Mouse (Mus musculus): ENCODE results near the gene Kif26b.
A peak's percentile ranks its signal among the peaks of the same experiment; 100 is the strongest.

Gene Kif26b

DNA sequence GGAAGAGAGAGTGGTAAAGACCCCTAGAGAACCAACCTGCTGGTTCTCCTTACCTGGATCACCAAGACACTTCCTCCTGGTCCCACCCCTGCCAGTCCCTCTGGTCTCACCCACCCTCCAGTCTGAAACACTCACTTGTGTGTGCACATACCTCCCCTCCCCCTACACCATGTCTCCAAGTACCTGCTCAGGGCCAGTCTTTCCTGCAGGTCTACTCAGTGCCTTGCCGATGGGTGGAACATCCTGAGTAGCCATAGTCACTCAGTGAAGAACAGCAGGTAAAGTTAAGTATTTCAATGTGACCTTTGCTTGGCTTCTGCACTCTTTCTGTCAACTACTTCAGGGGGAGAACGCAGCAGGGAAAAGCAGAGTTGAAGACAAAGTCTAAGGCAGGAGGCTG is 268.5 kb downstream of the Kif26b start:
- DNase-seq, result peak; percentile 83

DNA sequence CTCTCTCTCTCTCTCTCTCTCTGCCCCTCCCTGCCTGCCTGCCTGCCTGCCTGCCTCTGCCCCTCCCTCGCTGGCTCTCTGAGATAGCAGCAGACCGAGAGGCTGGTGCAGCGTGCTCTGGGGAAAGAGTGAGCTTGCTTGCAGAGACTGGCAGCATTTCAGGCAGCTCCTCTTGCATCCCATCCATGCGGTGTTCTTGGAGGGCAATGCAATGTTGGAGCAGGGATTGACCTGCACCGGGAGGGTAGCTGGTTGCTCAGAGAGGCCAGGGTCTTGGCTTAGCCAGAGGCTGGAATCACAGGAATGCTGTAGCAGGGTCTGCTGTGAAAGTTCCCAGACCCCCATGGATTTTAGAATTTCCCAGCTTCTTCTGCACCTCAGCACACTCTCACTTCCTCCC is 269.4 kb downstream of the Kif26b start:
- DNase-seq, result peak; percentile 86

DNA sequence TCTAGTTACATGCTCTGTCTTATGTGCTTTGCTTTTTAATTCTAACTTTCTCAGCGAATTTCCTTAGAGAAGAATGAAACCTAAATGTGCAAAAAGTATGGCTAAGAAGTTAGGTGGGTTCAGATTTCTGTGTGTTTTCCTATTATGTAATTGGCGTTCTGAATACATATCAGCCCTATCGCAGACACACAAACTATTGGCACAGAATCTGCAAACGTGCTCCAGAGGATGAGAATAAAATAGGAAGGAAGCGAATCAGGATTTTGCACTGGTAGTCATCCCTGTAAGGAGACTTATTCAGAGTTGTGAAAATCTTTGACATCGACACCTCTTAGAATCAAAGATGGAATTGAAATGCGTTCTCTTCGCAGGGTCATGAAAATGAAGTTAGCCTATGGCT is 270.0 kb downstream of the Kif26b start:
- DNase-seq, result peak; percentile 1

DNA sequence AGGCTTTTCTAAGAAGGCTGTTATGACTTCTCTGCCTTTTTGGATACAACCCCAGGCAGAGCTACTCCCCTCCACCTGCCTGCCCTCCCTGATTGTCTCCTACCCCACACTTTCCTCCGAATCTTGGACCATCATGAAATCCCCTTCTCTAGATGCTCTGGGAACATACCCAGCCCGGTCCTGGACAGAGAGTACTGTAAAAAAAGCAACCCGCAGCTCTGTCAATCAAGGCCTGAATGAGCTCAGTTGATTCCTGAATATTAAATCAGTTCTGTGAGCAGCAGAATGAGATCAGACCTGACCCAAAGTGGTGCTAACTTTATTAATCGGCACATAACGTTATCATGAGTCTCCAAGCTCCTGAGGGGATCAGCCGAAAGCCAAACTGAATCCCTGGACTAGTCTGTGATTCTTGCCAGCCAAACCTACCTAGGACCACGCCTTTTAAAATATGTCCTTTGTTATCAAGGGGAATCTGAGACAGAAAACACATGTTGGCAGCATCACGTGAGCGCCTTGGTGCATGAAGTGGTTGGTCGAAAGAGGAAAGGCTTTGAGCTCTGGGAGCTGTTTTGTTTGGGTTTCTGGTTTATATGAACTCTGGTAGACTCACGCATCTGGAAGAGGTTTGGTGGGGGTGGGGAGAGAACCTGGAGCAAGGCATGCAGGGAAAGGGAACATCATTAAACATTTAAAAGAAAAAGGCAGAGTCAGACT is 271.1 kb downstream of the Kif26b start:
- DNase-seq, result peak; percentile 81

DNA sequence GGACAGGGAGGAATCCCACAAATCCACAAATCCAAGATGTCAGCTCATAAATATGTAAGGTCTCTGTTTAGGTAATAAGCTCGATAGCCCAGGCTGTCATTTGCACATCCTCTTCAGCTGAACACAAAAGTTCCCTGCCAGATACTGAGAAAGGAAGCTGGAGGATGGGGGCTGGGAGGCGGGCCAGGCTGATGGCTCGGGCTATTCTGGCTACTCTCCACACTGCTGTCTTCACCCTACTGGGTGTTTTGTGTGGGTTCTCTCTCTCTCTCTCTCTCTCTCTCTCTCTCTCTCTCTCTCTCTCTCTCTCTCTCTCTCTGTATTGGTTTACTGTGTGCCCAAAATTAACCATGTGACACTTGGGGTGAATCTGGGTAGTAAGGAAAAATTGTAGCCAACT is 274.2 kb downstream of the Kif26b start:
- DNase-seq, result peak; percentile 94

DNA sequence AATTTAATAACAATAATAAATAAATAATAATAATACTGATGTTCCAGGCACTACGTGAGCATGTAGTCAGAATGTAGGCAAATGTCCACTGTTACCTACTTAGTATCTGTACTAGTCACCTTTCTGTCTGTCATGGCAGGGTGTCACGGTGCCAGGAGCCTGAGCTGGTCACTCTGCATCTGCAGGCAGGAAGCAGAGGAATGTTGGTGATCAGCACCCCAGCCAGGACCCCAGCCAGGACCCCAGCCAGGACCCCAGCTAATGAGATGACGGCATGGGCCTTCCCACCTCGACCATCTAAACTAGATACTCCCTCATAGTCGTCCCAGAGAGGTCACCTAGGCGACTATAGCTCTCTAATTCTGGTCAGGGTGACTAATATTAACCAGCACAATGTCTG is 288.6 kb downstream of the Kif26b start:
- DNase-seq, result peak; percentile 75

DNA sequence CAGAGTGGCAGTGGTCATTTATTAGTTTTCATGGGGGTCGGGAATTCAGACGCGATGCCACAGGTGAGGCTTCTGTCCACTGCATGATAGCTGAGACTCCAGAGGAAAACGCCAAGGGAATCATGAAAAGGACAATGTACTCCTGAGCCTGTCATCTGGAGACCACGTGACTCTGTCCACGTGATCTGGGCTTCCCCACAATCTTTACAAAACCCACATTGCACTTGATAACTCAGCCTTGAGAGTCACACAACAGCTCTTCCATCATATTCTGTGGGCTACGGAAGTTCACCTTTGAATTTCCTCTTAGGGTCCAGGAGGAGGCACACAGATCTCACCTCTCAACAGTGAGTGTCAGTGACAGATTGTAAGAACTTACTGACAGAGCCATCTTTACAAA is 290.1 kb downstream of the Kif26b start:
- peak; percentile 44 for DNase-seq

DNA sequence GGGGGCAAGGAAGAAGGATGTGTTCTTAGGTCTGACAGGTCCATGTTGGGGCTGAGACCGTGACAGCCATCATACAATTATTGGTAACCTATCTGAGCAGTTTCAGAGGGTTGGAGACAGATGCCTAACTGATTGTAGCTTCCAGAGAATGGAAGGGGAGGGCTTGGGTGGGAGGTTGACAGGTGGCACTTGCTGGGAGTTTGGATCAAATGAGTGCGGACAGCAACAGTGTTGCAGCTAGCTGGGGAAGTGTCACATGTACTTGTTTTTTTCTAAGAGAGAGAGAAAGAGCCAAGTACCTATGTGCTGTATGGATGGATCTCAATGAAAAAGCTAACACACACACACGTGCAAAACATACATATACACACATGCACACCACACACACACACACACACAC is 291.2 kb downstream of the Kif26b start:
- DNase-seq, result peak; percentile 68

DNA sequence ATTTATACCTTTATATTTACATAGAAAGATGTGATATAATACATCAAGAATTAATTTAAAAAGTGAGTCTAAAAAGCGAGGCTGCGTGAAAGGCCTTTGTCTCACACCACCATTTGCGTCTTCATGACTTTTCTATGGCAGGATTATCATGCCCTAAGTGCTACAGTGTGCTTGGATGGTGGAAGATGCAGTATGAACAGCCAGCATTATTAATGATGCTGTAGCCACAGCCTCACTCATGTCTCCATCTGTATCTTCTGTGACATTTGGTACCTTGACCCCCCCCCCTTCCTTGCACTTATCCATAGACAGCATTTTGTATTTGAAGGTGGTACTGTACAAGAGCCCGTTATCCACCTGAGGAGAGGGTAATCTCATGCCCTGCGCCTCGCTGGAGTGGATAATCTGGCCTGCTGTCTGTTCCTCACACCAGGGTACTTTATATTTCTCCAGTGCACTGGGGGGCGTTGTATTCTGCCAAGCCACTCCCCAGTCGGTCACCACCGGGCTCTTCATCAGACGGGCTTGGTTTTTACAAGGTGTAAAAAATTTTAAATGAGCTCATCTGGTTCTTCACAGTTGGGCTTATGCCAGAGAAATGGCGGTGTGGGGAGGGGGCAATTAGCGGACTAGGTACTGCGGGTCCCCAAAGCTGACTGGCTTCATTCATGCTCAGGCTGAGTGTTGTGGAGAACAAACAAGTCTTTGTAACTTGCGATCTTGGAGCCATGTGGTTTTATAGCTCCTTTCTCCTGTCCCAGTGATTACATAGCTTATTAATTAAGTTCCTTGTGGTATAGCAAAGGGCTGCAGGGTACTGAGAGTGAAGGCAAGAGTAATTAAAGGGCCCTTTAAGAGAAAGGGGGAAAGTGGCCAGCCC is 291.9 kb downstream of the Kif26b start:
- peak; percentile 59 for DNase-seq

DNA sequence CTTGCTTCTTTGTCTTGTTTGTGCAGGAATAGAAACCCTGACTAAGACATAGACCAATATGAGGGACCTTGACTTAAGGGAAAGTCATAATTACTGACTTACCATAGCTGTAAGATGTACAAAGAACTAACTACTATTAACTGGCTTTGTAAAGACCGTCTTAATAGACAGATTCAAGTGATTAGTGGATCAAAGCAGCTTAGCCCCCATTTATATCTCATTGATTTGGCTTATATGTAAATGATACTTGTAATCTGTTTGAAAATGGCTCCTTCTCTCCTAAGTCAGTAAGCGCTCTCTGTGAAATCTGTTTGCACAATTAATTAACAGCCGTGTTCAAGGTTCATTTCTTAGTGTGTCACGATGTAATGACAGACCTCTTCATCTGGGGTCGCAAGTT is 295.9 kb downstream of the Kif26b start:
- DNase-seq, result no peak

DNA sequence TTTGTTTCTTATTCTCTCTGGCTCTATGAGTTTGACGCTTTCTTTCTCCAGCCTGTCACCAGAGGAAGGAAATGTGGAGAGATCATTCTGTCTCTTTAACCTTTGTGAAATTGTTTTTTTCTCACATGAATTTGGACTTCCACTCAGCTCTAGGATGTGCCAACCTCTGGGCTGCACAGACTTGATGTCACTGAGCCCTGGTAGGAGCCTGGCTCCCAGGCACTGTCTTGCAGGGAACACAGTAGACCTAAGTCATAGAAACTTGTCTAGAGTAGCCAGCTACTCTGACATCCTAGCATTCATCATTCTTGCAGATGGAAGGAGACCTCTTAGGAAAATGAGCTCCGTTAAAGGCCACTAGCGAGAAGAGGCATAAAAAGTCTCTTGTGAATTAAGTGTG is 298.3 kb downstream of the Kif26b start:
- peak; percentile 61 for DNase-seq

DNA sequence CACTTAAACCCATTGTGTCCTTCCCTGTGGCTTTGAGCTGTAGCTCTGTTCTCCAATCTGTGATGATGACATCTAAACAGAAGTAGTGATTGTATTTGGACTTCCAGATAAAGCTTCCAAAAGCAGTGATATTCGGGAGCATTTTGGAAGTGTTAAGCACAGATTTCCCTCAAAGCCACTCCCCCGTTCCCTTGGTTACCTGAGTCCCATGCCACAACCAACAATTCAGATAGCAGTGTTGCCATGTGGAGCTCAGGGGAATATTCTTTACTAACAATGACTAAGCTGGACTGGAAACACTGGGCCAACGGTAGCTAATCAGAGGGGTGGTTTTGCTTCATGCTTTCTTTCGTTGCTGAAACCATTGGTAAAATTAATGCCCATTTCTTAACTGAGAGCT is 300.5 kb downstream of the Kif26b start:
- peak; percentile 81 for DNase-seq

DNA sequence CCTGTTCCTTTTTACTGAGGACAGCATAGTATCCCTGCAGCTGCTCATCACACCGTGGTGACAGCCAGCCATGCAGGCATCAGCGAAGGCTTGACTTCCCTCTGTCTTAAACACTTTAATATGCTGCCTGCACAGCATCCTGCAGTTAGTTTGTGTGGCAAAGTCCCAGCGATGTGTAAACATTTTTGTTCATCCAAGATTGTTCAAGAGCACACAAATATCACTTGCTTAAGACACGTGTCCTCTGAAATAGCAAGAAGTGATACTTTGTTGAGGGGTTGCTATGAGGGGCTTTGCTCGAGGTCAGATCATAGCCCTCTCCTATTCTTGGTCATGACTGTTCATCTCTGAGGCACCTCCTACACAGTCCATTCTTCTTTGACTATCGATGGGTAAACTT is 303.6 kb downstream of the Kif26b start:
- peak; percentile 52 for DNase-seq

DNA sequence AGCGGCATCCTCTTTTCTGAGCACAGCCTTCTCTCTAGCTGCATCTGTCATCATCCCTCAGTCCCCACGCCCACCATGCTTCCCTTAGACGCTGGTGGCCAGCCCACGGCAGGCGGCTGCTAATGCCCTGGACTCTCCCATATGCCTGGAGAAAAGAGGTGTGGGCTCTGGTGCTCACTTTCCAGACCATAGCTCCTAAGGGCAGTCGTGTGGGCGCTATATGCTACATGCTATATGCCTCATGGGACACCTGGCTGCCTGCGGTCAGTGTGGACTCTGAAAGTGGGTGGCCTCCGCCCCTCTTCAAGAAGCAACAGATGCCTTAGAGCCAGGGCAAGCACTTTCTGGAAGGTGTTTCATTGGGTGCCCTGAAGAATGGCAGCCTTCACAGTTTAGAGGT is 306.9 kb downstream of the Kif26b start:
- peak; percentile 73 for DNase-seq

DNA sequence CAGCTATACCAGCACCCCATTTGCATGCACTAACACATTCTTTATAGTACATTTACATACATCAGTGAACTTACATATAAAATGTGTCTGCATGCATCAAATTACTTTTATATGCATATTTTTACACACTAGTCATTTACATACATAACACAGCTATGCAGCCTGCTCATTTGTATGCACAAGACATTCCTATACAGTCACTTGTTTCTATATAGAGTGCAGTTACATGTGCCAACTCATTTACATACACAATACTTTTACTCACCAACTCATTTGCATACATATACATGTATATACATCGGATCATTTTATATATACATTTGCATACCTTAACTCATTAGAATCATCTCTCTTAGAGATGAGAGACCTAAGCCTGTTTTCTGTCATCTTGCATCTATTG is 308.1 kb downstream of the Kif26b start:
- no peak for DNase-seq

DNA sequence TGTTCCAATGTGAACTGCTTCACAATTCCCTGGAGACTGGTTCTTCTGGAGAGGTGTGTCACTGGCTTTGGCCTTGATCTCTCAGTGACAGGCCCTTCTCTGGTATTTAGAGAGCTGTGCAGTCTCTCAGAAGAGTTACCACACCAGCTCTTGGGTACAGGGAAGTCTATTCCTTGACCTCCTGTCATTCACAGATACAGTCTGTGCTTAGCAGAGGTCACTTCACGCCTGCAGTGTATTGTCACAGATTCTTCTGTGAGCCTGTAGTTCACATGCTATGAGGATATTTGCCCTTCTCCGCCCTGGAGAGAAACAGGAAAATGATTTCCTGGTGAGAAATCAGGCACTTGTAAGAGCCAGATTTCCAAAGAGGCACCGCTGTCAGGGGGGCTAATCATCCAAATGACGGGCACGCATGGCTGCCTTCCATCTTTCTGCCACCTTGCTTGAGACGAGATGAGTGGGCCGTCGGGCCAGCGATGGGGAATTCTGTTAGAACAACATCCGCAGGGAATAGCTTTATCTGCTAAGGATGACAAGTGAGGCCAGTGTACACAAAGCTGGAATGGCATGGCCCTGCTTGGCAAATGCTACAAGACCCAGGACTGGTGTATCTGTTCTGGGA is 309.9 kb downstream of the Kif26b start:
- peak; percentile 83 for DNase-seq

DNA sequence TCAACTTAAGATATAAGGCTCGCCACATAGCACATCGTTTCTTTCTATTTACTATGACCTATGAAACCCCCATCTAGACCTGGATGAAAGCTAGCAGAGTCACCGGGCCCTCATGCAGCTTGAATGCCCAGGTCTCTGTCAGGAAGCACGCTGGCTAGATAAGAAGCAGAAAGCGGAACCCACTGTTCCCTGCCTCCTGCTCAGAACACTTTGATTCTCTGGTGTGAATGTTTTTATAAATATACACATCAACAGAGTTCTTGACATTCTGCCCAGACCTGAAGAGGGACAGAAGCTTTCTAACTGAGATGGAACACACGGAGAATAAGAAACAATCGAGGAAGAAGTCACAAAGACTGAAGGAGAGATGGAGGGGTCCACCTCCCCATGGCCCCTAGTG is 311.4 kb downstream of the Kif26b start:
- DNase-seq, result peak; percentile 95

DNA sequence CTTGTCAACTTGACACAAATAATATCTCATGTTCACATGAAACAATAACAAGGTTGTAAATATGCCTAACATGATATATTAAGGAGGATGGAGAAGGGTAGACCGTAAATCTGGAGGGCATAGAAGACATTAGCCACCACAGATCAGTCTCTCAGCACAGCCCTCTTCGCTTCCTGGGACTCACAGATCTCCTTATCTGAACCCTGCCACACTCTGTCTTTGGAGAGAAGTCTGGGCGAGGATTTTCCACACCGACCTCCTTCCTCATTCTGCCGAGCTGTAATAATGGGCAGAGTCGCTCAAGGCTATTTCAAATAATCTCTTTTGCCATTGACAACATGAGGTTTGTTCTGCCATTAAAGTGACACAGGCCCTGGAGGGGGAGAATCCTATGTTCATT is 315.9 kb downstream of the Kif26b start:
- DNase-seq, result no peak

DNA sequence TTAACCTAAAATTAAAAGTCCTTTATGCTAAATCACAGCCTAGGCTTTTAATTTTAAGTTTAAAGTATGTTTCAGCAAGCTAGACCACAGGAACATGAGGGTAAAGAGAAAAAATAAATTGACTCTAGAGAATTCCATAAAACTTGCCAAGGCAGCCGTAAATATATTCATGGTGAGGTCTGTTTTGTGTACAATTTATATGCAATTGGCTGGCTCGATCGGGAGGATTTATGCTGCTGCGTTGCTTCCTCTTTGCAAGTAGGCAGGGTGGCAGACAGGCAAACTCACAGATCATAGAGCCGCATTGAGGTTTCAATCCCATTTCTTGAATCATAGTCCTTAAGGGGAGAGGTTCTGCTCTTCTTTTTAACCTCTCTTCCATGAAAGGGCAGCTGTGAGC is 318.6 kb downstream of the Kif26b start:
- no peak for DNase-seq

DNA sequence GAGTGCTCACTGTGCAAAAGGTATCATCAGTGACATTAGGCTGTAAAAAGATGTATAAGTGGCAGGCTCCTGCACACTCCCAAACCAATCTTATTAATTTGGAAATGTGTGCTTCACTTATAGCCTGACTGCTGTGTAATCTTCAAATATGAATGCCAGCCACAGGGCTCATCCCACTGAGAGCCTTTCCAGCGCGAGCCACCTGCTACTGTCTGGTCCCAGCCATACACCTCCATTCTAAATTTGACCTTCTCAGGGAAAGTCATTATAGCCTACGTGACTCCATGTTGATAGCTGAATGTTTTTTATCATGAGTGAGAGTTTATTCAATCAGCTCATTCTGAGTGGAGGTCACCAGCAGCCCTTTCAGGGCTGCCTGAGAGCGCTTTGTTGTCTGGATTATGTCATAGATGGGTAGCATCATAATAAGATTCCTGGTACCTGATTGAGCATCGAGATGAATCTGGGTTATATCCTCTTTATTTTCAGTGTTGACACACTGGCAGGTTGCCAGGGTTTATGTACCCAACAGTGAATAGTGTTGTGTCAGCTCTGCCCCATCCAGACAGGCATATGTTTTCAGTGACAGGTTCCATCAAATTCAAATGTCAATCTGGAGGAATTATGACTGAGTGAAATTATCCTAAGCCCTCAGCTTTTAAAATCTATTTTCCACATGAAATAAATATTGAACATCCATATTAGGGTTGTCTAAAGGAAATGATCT is 319.6 kb downstream of the Kif26b start:
- no peak for DNase-seq

DNA sequence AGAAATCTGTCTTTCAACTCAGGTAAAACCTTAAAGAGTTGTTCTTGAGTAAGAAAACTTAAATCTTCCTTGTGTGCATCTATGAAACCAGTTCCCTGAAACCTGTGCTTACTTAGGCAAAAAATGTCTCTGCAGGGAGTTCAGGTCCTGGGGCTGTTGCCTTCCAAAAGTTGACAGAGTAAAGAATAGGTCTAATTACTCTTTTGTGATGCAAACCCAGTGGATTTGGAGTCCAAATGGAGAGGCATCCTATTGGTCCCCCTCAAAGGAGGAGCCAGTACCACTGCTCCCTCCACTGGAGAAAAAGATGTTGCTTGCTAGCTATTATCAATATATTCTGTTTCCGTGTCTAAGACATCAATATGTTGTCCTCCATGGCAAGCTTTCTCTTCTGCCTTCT is 321.6 kb downstream of the Kif26b start:
- DNase-seq, result no peak

DNA sequence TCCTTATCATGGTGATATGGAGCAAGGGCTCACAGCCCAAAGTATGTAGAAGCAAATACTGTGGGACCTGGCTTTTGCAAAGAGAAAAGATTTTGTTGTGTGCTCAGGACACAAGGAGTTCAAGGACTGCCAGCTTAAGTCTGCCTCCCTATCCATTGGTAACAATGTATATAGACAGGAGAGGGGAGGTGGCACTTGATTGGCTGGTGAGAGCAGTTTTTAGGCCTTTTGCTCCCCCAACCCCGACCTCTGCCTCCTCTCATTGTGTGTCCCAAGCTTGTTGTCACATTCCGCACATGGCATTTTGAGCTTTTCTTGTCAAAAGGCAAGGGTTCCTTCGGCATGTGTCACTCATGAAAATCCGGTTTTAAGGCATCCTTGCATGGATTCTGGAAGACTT is 326.0 kb downstream of the Kif26b start:
- DNase-seq, result peak; percentile 80

DNA sequence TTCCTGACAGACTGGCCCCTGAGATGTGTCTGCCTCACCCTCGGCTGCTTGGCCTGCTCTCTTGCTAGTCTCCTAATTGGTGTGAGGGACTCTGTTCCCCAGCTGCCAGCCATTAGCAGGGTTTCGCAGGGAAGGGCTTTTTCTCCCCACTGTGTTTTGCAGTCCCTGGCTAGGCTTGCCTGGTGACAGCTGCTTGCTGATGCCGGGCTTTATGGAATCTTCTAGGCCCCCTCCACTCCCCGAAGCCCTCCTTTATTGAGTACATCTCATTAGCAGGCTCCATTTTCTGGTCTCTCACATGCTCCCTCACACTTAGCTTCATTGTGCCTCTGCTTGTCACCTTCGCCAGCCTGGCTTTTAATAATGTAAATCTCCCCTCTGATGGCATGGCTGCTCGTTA is 327.0 kb downstream of the Kif26b start:
- peak; percentile 80 for DNase-seq
